Mouse (Mus musculus) forebrain, embryonic 14.5 days (tissue): Measurements from ENCODE around the gene Pole. TPM values are rescaled to one million over a fixed set of nuclear protein-coding genes. Genes with fewer than 3 reads are reported as not detected.

Experiments used
- ATAC-seq: fragments of 200-750 bp; cut with Nextera tagmentation; 2 replicates; pipeline ENCODE4 v1.8.0; 2017; ENCODE audit warnings: mild to moderate bottlenecking, moderate library complexity
- DNase-seq: peaks from one replicate; pipeline ENCODE4 v3.0.0-alpha.2; 2015; ENCODE audit warnings: low spot score
- H3K27ac ChIP-seq: fragments of 300-500 bp; sonication (generic); 2 replicates; pipeline ENCODE4 v1.5.1; 2014; ENCODE audit warnings: low read depth, mild to moderate bottlenecking, control low read depth, low read length, moderate library complexity
- H3K27me3 ChIP-seq: fragments of 300-500 bp; sonication (generic); replicated peaks from 2 replicates; pipeline ENCODE4 v1.6.1; 2014; ENCODE audit warnings: low read length, control low read depth, mixed read lengths; ENCODE audit not compliant: control insufficient read depth, insufficient read depth
- H3K36me3 ChIP-seq: fragments of 300-500 bp; sonication (generic); 2 replicates; pipeline ENCODE4 v1.6.1; 2014; ENCODE audit warnings: low read length, control low read depth; ENCODE audit not compliant: control insufficient read depth, insufficient read depth
- H3K4me1 ChIP-seq: fragments of 300-500 bp; sonication (generic); 2 replicates; pipeline ENCODE4 v1.6.1; 2014; ENCODE audit warnings: antibody characterized with exemption, low read length, control low read depth; ENCODE audit not compliant: control insufficient read depth, insufficient read depth
- H3K4me2 ChIP-seq: fragments of 300-500 bp; sonication (generic); 2 replicates; pipeline ENCODE4 v1.6.1; 2014; ENCODE audit warnings: mild to moderate bottlenecking, control low read depth, low read length
- H3K4me3 ChIP-seq: fragments of 300-500 bp; sonication (generic); 2 replicates; pipeline ENCODE4 v1.5.1; 2014; ENCODE audit warnings: low read depth, low read length, control low read depth
- H3K9ac ChIP-seq: fragments of 300-500 bp; sonication (generic); 2 replicates; pipeline ENCODE4 v1.6.1; 2014; ENCODE audit warnings: mild to moderate bottlenecking, low read length, control low read depth, moderate library complexity
- H3K9me3 ChIP-seq: fragments of 300-500 bp; sonication (generic); replicated peaks from 2 replicates; pipeline ENCODE4 v1.6.1; 2016; ENCODE audit warnings: low read length, control low read depth, mixed read lengths; ENCODE audit not compliant: control insufficient read depth
- WGBS: fragments of 180-500 bp; shearing (Covaris S2); extraction: QIAGEN DNeasy Blood & Tissue Kit; methylation state at CpG from one replicate; pipeline ENCODE4 v1.1.7; 2014; 5-methylcytosine and 5-hydroxymethylcytosine counted together
- polyA plus RNA-seq: library from polyadenylated mRNA; unstranded; fragments of >200 nt; fragmentation: Nextera tagmentation; extraction: Ambion mirVana; gene quantifications from 2 replicates; pipeline ENCODE4 v1.2.1, GENCODE M21; 2014

Gene Pole
- polyA plus RNA-seq, 1 experiment from 2014 or later: 15.1 TPM

GRCm38 (mm10) chr5:110379823-110380222 is 93.7 kb downstream of the Pole start:
- H3K27me3 ChIP-seq: no peaks in the 10 kb centered on the region
- peaks cover 55% of the 10 kb centered on the region for H3K36me3 ChIP-seq
- H3K4me2 ChIP-seq: no peak overlapping the region
- no peaks in the 10 kb centered on the region for H3K9me3 ChIP-seq
- H3K4me3 ChIP-seq: no peak overlapping the region
- DNase-seq (no peak), ATAC-seq (no peak)
- no peak overlapping the region for H3K9ac ChIP-seq
- WGBS: 90% methylated on average over 4 of the region's 4 CpGs
- no peak overlapping the region for H3K27ac ChIP-seq
- H3K4me1 ChIP-seq: peaks cover 9% of the 10 kb centered on the region

- peak overlapping the region; percentile 72 for H3K4me2 ChIP-seq
- H3K4me1 ChIP-seq: peaks cover 19% of the 10 kb centered on the region
- DNase-seq (no peak), ATAC-seq (no peak)
- WGBS: 64% methylated on average over 6 of the region's 6 CpGs
- H3K9ac ChIP-seq: peak overlapping the region; percentile 90
- H3K27me3 ChIP-seq: no peaks in the 10 kb centered on the region
- H3K27ac ChIP-seq: no peak overlapping the region
- H3K4me3 ChIP-seq: peak overlapping the region; percentile 87
- H3K36me3 ChIP-seq: peaks cover 8% of the 10 kb centered on the region; the same call in 1 of the 2 replicates
- H3K9me3 ChIP-seq: no peaks in the 10 kb centered on the region
These were observed 98.4 kb downstream of the Pole start for GRCm38 (mm10) chr5:110384491-110384890.

GRCm38 (mm10) chr5:110385263-110385662 is 99.2 kb downstream of the Pole start:
- H3K9ac ChIP-seq: peak overlapping the region; percentile 90
- ATAC-seq: no peak

GRCm38 (mm10) chr5:110386371-110387330 is 100.5 kb downstream of the Pole start:
- DNase-seq: peak; percentile 85
- Histone ChIP-seq H3K9me3 (no peaks in the 10 kb centered on the region), H3K4me2 (peak overlapping the region; percentile 72), H3K9ac (peak overlapping the region; percentile 90), H3K27ac (peak overlapping the region; percentile 66; the same call in 1 of the 2 replicates), H3K4me1 (peaks cover 19% of the 10 kb centered on the region), H3K4me3 (peak overlapping the region; percentile 87), H3K36me3 (peaks cover 8% of the 10 kb centered on the region; the same call in 1 of the 2 replicates), H3K27me3 (no peaks in the 10 kb centered on the region)
- under 1% methylated on average over 87 of the region's 90 CpGs for WGBS
- ATAC-seq: peak; percentile 93

More at GRCm38 (mm10) chr5:110385263-110385662, 99.2 kb downstream of the Pole start:
- H3K4me1 ChIP-seq: peaks cover 19% of the 10 kb centered on the region
- peaks cover 8% of the 10 kb centered on the region; the same call in 1 of the 2 replicates for H3K36me3 ChIP-seq
- H3K9me3 ChIP-seq: no peaks in the 10 kb centered on the region
- peak overlapping the region; percentile 87 for H3K4me3 ChIP-seq
- 40% methylated on average over 4 of the region's 4 CpGs for WGBS
- no peak overlapping the region for H3K27ac ChIP-seq
- no peaks in the 10 kb centered on the region for H3K27me3 ChIP-seq
- no peak for DNase-seq
- H3K4me2 ChIP-seq: peak overlapping the region; percentile 72

Other genes starting within 250 kb of the Pole start
- gene Gm17655, start 213.8 kb upstream of the Pole start, polyA plus RNA-seq: 4.5 and 5.0 TPM in 2 replicates
- gene Gm35315, start 191.9 kb upstream of the Pole start, polyA plus RNA-seq: 0.51 and 0.57 TPM in 2 replicates
- 0.69 and 1.1 TPM in 2 replicates for gene Plcxd1, start 186.3 kb upstream of the Pole start, polyA plus RNA-seq
- gene Gtpbp6, start 178.1 kb upstream of the Pole start, polyA plus RNA-seq: 46.5 TPM in 2 replicates
- 15.1 and 16.9 TPM in 2 replicates for gene Zfp605, start 176.2 kb upstream of the Pole start, polyA plus RNA-seq
- gene Chfr, start 150.5 kb upstream of the Pole start, polyA plus RNA-seq: 82.1 and 82.9 TPM in 2 replicates
- gene Golga3, start 109.6 kb upstream of the Pole start, polyA plus RNA-seq: 20.0 and 29.1 TPM in 2 replicates
- gene Ankle2, start 55.3 kb upstream of the Pole start, polyA plus RNA-seq: 21.9 and 32.5 TPM in 2 replicates
- gene Pgam5, start 16.4 kb upstream of the Pole start, polyA plus RNA-seq: 102 and 108 TPM in 2 replicates
- 6.1 and 8.3 TPM in 2 replicates for gene Pxmp2, start 120 bp upstream of the Pole start, polyA plus RNA-seq
- 5.9 and 6.4 TPM in 2 replicates for gene P2rx2, start 56.9 kb downstream of the Pole start, polyA plus RNA-seq
- gene Lrcol1, start 58.4 kb downstream of the Pole start, polyA plus RNA-seq: not detected in 2 replicates
- 15.0 and 19.8 TPM in 2 replicates for gene Fbrsl1, start 162.2 kb downstream of the Pole start, polyA plus RNA-seq